12 mouse cellular contexts compared by ENCODE assay signal in genomic region chr7:67596961-67597360, GRCm38 (mm10).
"Had no signal": no experiment of that assay in that cellular context is flagged by ENCODE, and none has a peak within 500 bp of the region (broad histone marks: within the 10 kb centered on the region; RNA-seq: fewer than 3 reads in every experiment).

No protein-coding gene starts in this region.

- H3K9ac ChIP-seq: limb, embryonic 15.5 days; liver, embryonic 12.5 days; lung, embryonic 14.5 days; neural tube, embryonic 12.5 days had no signal

- H3K4me2 ChIP-seq: limb, embryonic 15.5 days; liver, embryonic 12.5 days; lung, embryonic 14.5 days; neural tube, embryonic 12.5 days had no signal

- H3K36me3 ChIP-seq: limb, embryonic 15.5 days; liver, embryonic 12.5 days; midbrain, embryonic 10.5 days; neural tube, embryonic 12.5 days had no signal

- H3K4me3 ChIP-seq: left cerebral cortex, adult 2 months; limb, embryonic 15.5 days; liver, embryonic 12.5 days; midbrain, embryonic 10.5 days; neural tube, embryonic 12.5 days had no signal

- ATAC-seq: liver, embryonic 12.5 days had no signal

- H3K27ac ChIP-seq: left cerebral cortex, adult 2 months; liver, embryonic 12.5 days; midbrain, embryonic 10.5 days; neural tube, embryonic 12.5 days had no signal

- H3K27me3 ChIP-seq: limb, embryonic 15.5 days; liver, embryonic 12.5 days; neural tube, embryonic 12.5 days had no signal

- DNase-seq: kidney, postnatal 25 days; lung, embryonic 14.5 days; lung, postnatal 10 days; midbrain, embryonic 14.5 days; spleen, adult 18-20 months; thymus, adult 18-20 months; thymus, postnatal 14 days had no signal

- H3K4me1 ChIP-seq: neural tube, embryonic 12.5 days had no signal

- H3K9me3 ChIP-seq: limb, embryonic 15.5 days; liver, embryonic 12.5 days; midbrain, embryonic 10.5 days; neural tube, embryonic 12.5 days had no signal
